ENCODE assay signal across 20 mouse cellular contexts in the genomic region with DNA sequence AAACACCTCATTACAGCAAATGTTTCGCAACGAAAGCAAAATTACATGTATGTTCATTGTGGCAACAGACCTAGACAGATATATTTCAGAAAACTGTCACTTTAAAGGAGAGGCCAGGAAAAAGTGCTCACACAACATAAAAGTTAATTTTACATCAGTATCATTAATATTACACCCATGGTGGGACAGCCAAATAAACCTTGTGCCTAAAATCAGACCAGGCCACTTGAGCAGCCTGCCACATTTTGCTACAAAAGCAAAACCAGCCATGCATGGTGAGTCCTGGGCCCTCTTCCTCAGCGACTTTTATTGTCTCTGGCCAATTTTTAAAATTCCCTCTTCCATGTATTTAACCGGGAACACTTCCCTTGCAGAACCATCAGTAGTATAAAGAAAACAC.
A peak's percentile ranks its signal among the peaks of the same experiment; 100 is the strongest.
DNase-seq lines count a peak whose midpoint lies in the region; ATAC-seq and TF ChIP-seq lines count a peak whose summit lies in the region.
"Had no signal": no experiment of that assay in that cellular context is flagged by ENCODE, and none has a peak within 500 bp of the region (broad histone marks: within the 10 kb centered on the region; RNA-seq: fewer than 3 reads in every experiment).

No protein-coding gene starts in this region.

- no peak for ATAC-seq in kidney, embryonic 14.5 days (ENCODE audit: low FRiP score, low TSS enrichment)
- no peak for ATAC-seq in kidney, embryonic 15.5 days (replicated peaks; ENCODE audit: low FRiP score)
- no peak for ATAC-seq in erythroblast, adult 5-6 weeks (replicated peaks; ENCODE audit: low FRiP score, poor library complexity, severe bottlenecking)
- ATAC-seq: forebrain, embryonic 14.5 days had no signal

- H3K27me3 ChIP-seq in kidney, adult 2 months (replicated peaks; ENCODE audit: control insufficient read depth, insufficient read depth, low read length), result no peaks in the 10 kb centered on the region
- no peaks in the 10 kb centered on the region for H3K27me3 ChIP-seq in kidney, embryonic 14.5 days (ENCODE audit: control insufficient read depth, insufficient read depth, low read length)
- no peaks in the 10 kb centered on the region for H3K27me3 ChIP-seq in kidney, embryonic 15.5 days
- H3K27me3 ChIP-seq: embryonic facial prominence, embryonic 13.5 days; hindbrain, embryonic 12.5 days had no signal

- no peaks in the 10 kb centered on the region for H3K9me3 ChIP-seq in kidney, embryonic 14.5 days (ENCODE audit: control insufficient read depth, low read length)
- H3K9me3 ChIP-seq in kidney, embryonic 15.5 days (replicated peaks), result no peaks in the 10 kb centered on the region
- H3K9me3 ChIP-seq: embryonic facial prominence, embryonic 13.5 days; forebrain, embryonic 10.5 days; hindbrain, embryonic 12.5 days had no signal

- TF ChIP-seq CTCF in kidney, adult 2 months (conservative IDR thresholded peaks at IDR 0.05; ENCODE audit: insufficient read depth, insufficient read length, low read depth, low read length), result no peak

- H3K4me1 ChIP-seq in kidney, adult 2 months (ENCODE audit: control insufficient read depth, insufficient read depth, low read length), result peaks cover 11% of the 10 kb centered on the region; the same call in 1 of the 2 replicates
- peaks cover 11% of the 10 kb centered on the region for H3K4me1 ChIP-seq in kidney, embryonic 14.5 days (ENCODE audit: control insufficient read depth, insufficient read depth, low read length)
- peaks cover 32% of the 10 kb centered on the region for H3K4me1 ChIP-seq in kidney, embryonic 15.5 days

- TF ChIP-seq POLR2A in kidney, adult 2 months (IDR thresholded peaks at IDR 0.05; ENCODE audit: low read depth, low read length), result no peak

- 48% methylated on average over 4 of the region's 4 CpGs for WGBS in kidney, adult 2 months
- WGBS in kidney, embryonic 14.5 days, result 61% methylated on average over 4 of the region's 4 CpGs
- 49% methylated on average over 4 of the region's 4 CpGs for WGBS in kidney, embryonic 15.5 days

- DNase-seq in kidney, adult 2 months, result peak; percentile 86
- peak; percentile 45 to 74 for DNase-seq in kidney, postnatal 36 days
- no peak for DNase-seq in right cerebral cortex, adult 18-20 months
- DNase-seq in gastrocnemius, adult 8-10 months (ENCODE audit: low spot score in 2 of 2), result no peak
- DNase-seq: adrenal gland, postnatal 14 days; cerebellum, adult 11-12 months; cerebellum, adult 9-10 months; cerebellum, postnatal 25 days; gastrocnemius, adult 2 months; gastrocnemius, postnatal 36 days; heart, adult 11 months; heart, postnatal 10 days; heart, postnatal 4 days had no signal

- H3K27ac ChIP-seq in kidney, adult 2 months (ENCODE audit: insufficient read depth, low read depth, low read length), result peak overlapping the region; percentile 87; the same call in 1 of the 2 replicates
- no peak overlapping the region for H3K27ac ChIP-seq in kidney, embryonic 14.5 days (ENCODE audit: low read depth, low read length)
- peak overlapping the region; percentile 13 for H3K27ac ChIP-seq in kidney, embryonic 15.5 days
- H3K27ac ChIP-seq: embryonic facial prominence, embryonic 13.5 days; forebrain, embryonic 10.5 days; gastrocnemius, adult 2 months; hindbrain, embryonic 12.5 days had no signal

- no peak overlapping the region for H3K4me2 ChIP-seq in kidney, embryonic 14.5 days (replicated peaks; ENCODE audit: low read depth, low read length)
- no peak overlapping the region for H3K4me2 ChIP-seq in kidney, embryonic 15.5 days
- H3K4me2 ChIP-seq: embryonic facial prominence, embryonic 13.5 days; hindbrain, embryonic 12.5 days had no signal

- H3K36me3 ChIP-seq in kidney, adult 2 months (ENCODE audit: control insufficient read depth, insufficient read depth, low read length), result no peaks in the 10 kb centered on the region
- no peaks in the 10 kb centered on the region for H3K36me3 ChIP-seq in kidney, embryonic 14.5 days (ENCODE audit: control insufficient read depth, insufficient read depth, low read length)
- no peaks in the 10 kb centered on the region for H3K36me3 ChIP-seq in kidney, embryonic 15.5 days
- H3K36me3 ChIP-seq: embryonic facial prominence, embryonic 13.5 days; forebrain, embryonic 10.5 days; hindbrain, embryonic 12.5 days had no signal

- H3K9ac ChIP-seq in kidney, embryonic 14.5 days (ENCODE audit: low read depth, low read length), result no peak overlapping the region
- H3K9ac ChIP-seq in kidney, embryonic 15.5 days, result no peak overlapping the region
- H3K9ac ChIP-seq: embryonic facial prominence, embryonic 13.5 days; hindbrain, embryonic 12.5 days had no signal

- no peak overlapping the region for H3K4me3 ChIP-seq in kidney, adult 2 months (ENCODE audit: insufficient read depth, low read depth, low read length)
- H3K4me3 ChIP-seq in kidney, embryonic 14.5 days (ENCODE audit: low read length), result no peak overlapping the region
- no peak overlapping the region for H3K4me3 ChIP-seq in kidney, embryonic 15.5 days (replicated peaks)
- H3K4me3 ChIP-seq: embryonic facial prominence, embryonic 13.5 days; forebrain, embryonic 10.5 days; gastrocnemius, adult 2 months; hindbrain, embryonic 12.5 days had no signal

Comparison
In these comparisons a context has a peak if more than half of its experiments do, and no peak if none do; other contexts are left out.
1. DNase-seq: peak in kidney, adult 2 months (single experiment) and kidney, postnatal 36 days (2 of 2); none in right cerebral cortex, adult 18-20 months (single experiment) and gastrocnemius, adult 8-10 months (0 of 2).